Mouse (Mus musculus) spleen, postnatal 14 days (tissue): ENCODE results near the gene Zswim7.
A peak's percentile ranks its signal among the peaks of the same experiment; 100 is the strongest.
"Not testable (repeated sequence)": the region's sequence is repeated elsewhere in the genome, so short reads cannot be mapped to it uniquely, and the experiment has no call there.

Experiments
- DNase-seq, 2 experiments: peaks; one replicate each; pipeline ENCODE4 v3.0.0; 2021 to 2022; ENCODE audit warnings: low spot score in 2 of 2

Gene Zswim7

GRCm38 (mm10) chr11:62280675-62281600 is at the start of gene Zswim7, which contains the start of gene Ttc19:
Gene Zswim7, minus strand, starts transcription at chr11:62281375.
Gene Ttc19, plus strand, starts transcription at chr11:62281473.
- peak; percentile 83 to 89 for DNase-seq

- DNase-seq: no peak
Measured at GRCm38 (mm10) chr11:62323659-62324058, 42.5 kb upstream of the Zswim7 start.

GRCm38 (mm10) chr11:62320097-62320496 is 38.9 kb upstream of the Zswim7 start:
- DNase-seq: no peak

- no peak for DNase-seq
Measured at GRCm38 (mm10) chr11:62317746-62318145, 36.6 kb upstream of the Zswim7 start.

- no peak for DNase-seq
Measured at GRCm38 (mm10) chr11:62314984-62315383, 33.8 kb upstream of the Zswim7 start.

GRCm38 (mm10) chr11:62309296-62309695 is 28.1 kb upstream of the Zswim7 start:
- no peak for DNase-seq

- no peak for DNase-seq
Measured at GRCm38 (mm10) chr11:62305866-62306265, 24.7 kb upstream of the Zswim7 start.

- no peak for DNase-seq
Measured at GRCm38 (mm10) chr11:62298883-62299282, 17.7 kb upstream of the Zswim7 start.

GRCm38 (mm10) chr11:62294121-62294520 is 12.9 kb upstream of the Zswim7 start:
- DNase-seq: no peak

- no peak for DNase-seq
Measured at GRCm38 (mm10) chr11:62287700-62288099, 6.5 kb upstream of the Zswim7 start.

GRCm38 (mm10) chr11:62285020-62285419 is 3.8 kb upstream of the Zswim7 start:
- DNase-seq: no peak

- DNase-seq: not testable (repeated sequence)
Measured at GRCm38 (mm10) chr11:62284020-62284419, 2.8 kb upstream of the Zswim7 start.

- DNase-seq: peak in 1 of 2 experiments; percentile 55
Measured at GRCm38 (mm10) chr11:62281601-62281997, 424 bp upstream of the Zswim7 start.

- DNase-seq: peak; percentile 51 to 74
Measured at GRCm38 (mm10) chr11:62278027-62278426, 3.1 kb downstream of the Zswim7 start.

GRCm38 (mm10) chr11:62277086-62277485 is 4.1 kb downstream of the Zswim7 start:
- no peak for DNase-seq

- DNase-seq: no peak
Measured at GRCm38 (mm10) chr11:62270851-62271250, 10.3 kb downstream of the Zswim7 start.

GRCm38 (mm10) chr11:62269097-62269496 is 12.1 kb downstream of the Zswim7 start:
- no peak for DNase-seq

- no peak for DNase-seq
Measured at GRCm38 (mm10) chr11:62268381-62268780, 12.8 kb downstream of the Zswim7 start.

GRCm38 (mm10) chr11:62266466-62267214 is 14.5 kb downstream of the Zswim7 start:
- DNase-seq: no peak

- DNase-seq: no peak
Measured at GRCm38 (mm10) chr11:62265642-62266041, 15.5 kb downstream of the Zswim7 start.

GRCm38 (mm10) chr11:62264018-62264417 is 17.2 kb downstream of the Zswim7 start:
- DNase-seq: no peak

- DNase-seq: no peak
Measured at GRCm38 (mm10) chr11:62263599-62263998, 17.6 kb downstream of the Zswim7 start.

GRCm38 (mm10) chr11:62259214-62259613 is 22.0 kb downstream of the Zswim7 start:
- no peak for DNase-seq
